In genomic region chr14:120289065-120289464, GRCm38 (mm10) we compare ENCODE assay signal across 11 mouse cellular contexts. TPM values are rescaled to one million over a fixed set of nuclear protein-coding genes. Genes with fewer than 3 reads are reported as not detected.
DNase-seq lines count a peak whose midpoint lies in the region; ATAC-seq and TF ChIP-seq lines count a peak whose summit lies in the region.
"Had no signal": no experiment of that assay in that cellular context is flagged by ENCODE, and none has a peak within 500 bp of the region (broad histone marks: within the 10 kb centered on the region; RNA-seq: fewer than 3 reads in every experiment).

No protein-coding gene starts in this region.

- H3K79me2 ChIP-seq in heart, adult 2 months (replicated peaks; ENCODE audit: control insufficient read depth, insufficient read depth, low read length), result peaks cover 13% of the 10 kb centered on the region

- peak overlapping the region; percentile 23; the same call in 1 of the 2 replicates for H3K27ac ChIP-seq in hindbrain, embryonic 12.5 days
- H3K27ac ChIP-seq in hindbrain, embryonic 14.5 days, result no peak overlapping the region
- peak overlapping the region; percentile 72; the same call in 1 of the 2 replicates for H3K27ac ChIP-seq in ES-E14 (ENCODE audit: insufficient read depth, low read depth, low read length, poor library complexity, severe bottlenecking)
- peak overlapping the region; percentile 77 for H3K27ac ChIP-seq in heart, adult 2 months
- peak overlapping the region; percentile 50; the same call in 1 of the 2 replicates for H3K27ac ChIP-seq in kidney, postnatal 0 days
- no peak overlapping the region for H3K27ac ChIP-seq in forebrain, embryonic 14.5 days (ENCODE audit: low read depth, low read length)
- no peak overlapping the region; the same call in 1 of the 2 replicates for H3K27ac ChIP-seq in forebrain, embryonic 13.5 days
- H3K27ac ChIP-seq: neural tube, embryonic 12.5 days had no signal

- DNase-seq in hindbrain, embryonic 14.5 days (ENCODE audit: low spot score), result no peak
- DNase-seq in ES-E14 (ENCODE audit: low read depth, low spot score), result no peak
- DNase-seq in heart, adult 2 months, result peak; percentile 72 to 76
- DNase-seq in kidney, postnatal 0 days (ENCODE audit: low spot score), result no peak
- no peak for DNase-seq in forebrain, embryonic 14.5 days (ENCODE audit: low spot score)
- DNase-seq in cerebellum, adult 18-20 months, result no peak
- DNase-seq: adrenal gland, postnatal 36 days had no signal

- peaks cover 33% of the 10 kb centered on the region for H3K4me1 ChIP-seq in hindbrain, embryonic 12.5 days
- H3K4me1 ChIP-seq in hindbrain, embryonic 14.5 days (replicated peaks; ENCODE audit: control insufficient read depth, insufficient read depth, low read length), result peaks cover 4% of the 10 kb centered on the region; the same call in 1 of the 2 replicates
- peaks cover 18 to 20% of the 10 kb centered on the region in 2 experiments for H3K4me1 ChIP-seq in ES-E14 (ENCODE audit: control insufficient read depth in 2 of 2, insufficient read depth in 2 of 2, low read length in 2 of 2, poor library complexity in 1 of 2)
- H3K4me1 ChIP-seq in heart, adult 2 months (ENCODE audit: control insufficient read depth, insufficient read depth, low read length), result peaks cover 62% of the 10 kb centered on the region
- peaks cover 41% of the 10 kb centered on the region for H3K4me1 ChIP-seq in kidney, postnatal 0 days (replicated peaks; ENCODE audit: insufficient read depth, low read length)
- no peaks in the 10 kb centered on the region for H3K4me1 ChIP-seq in forebrain, embryonic 14.5 days (ENCODE audit: control insufficient read depth, insufficient read depth, low read length)
- H3K4me1 ChIP-seq in forebrain, embryonic 13.5 days, result peaks cover 21% of the 10 kb centered on the region; the same call in 1 of the 2 replicates

- in situ Hi-C loops in ES-E14 (cut with MboI; ENCODE audit: low sequenced_read_pairs in 2 of 2, unreplicated experiment in 2 of 2), result no loop called here

- WGBS in hindbrain, embryonic 12.5 days, result 72% methylated on average over 9 of the region's 9 CpGs
- WGBS in hindbrain, embryonic 14.5 days, result 85% methylated on average over 9 of the region's 9 CpGs
- 4% methylated on average over 9 of the region's 9 CpGs for WGBS in heart, adult 2 months
- 42% methylated on average over 9 of the region's 9 CpGs for WGBS in kidney, postnatal 0 days
- 88% methylated on average over 9 of the region's 9 CpGs for WGBS in forebrain, embryonic 14.5 days
- 87% methylated on average over 9 of the region's 9 CpGs for WGBS in forebrain, embryonic 13.5 days

- TF ChIP-seq EP300 in heart, adult 2 months (IDR thresholded peaks at IDR 0.05; ENCODE audit: insufficient read depth, low read depth, low read length), result peak; percentile 80

- no peak; the same call in 1 of the 2 replicates for TF ChIP-seq POLR2A in heart, adult 2 months (IDR thresholded peaks at IDR 0.05; ENCODE audit: insufficient read depth, low read depth, low read length)

- no peak for TF ChIP-seq CTCF in heart, adult 2 months (IDR thresholded peaks at IDR 0.05)
- no peak for TF ChIP-seq CTCF in kidney, postnatal 0 days (IDR thresholded peaks at IDR 0.05; ENCODE audit: low read depth)

- H3K9ac ChIP-seq in hindbrain, embryonic 12.5 days, result no peak overlapping the region
- no peak overlapping the region for H3K9ac ChIP-seq in hindbrain, embryonic 14.5 days
- peak overlapping the region; percentile 34; the same call in 1 of the 2 replicates for H3K9ac ChIP-seq in ES-E14 (ENCODE audit: insufficient read depth, low read depth, low read length, poor library complexity, severe bottlenecking)
- no peak overlapping the region for H3K9ac ChIP-seq in heart, adult 2 months (ENCODE audit: low read depth, low read length)
- no peak overlapping the region for H3K9ac ChIP-seq in kidney, postnatal 0 days (ENCODE audit: low read depth, low read length)
- no peak overlapping the region for H3K9ac ChIP-seq in forebrain, embryonic 14.5 days (ENCODE audit: low read length)
- no peak overlapping the region for H3K9ac ChIP-seq in forebrain, embryonic 13.5 days
- H3K9ac ChIP-seq: neural tube, embryonic 12.5 days had no signal

- no peaks in the 10 kb centered on the region for H3K36me3 ChIP-seq in hindbrain, embryonic 12.5 days
- H3K36me3 ChIP-seq in hindbrain, embryonic 14.5 days (replicated peaks; ENCODE audit: control insufficient read depth, insufficient read depth), result no peaks in the 10 kb centered on the region
- H3K36me3 ChIP-seq in ES-E14 (ENCODE audit: control insufficient read depth, insufficient read depth, low read length, poor library complexity, severe bottlenecking), result no peaks in the 10 kb centered on the region
- H3K36me3 ChIP-seq in heart, adult 2 months (ENCODE audit: control insufficient read depth, insufficient read depth, low read length), result peaks cover 58% of the 10 kb centered on the region
- H3K36me3 ChIP-seq in kidney, postnatal 0 days (ENCODE audit: insufficient read depth, low read length), result peaks cover 6% of the 10 kb centered on the region; the same call in 1 of the 2 replicates
- 0 out of 2 replicates have a peak, but pooled peaks cover 4% of the 10 kb centered on the region for H3K36me3 ChIP-seq in forebrain, embryonic 14.5 days (ENCODE audit: control insufficient read depth, insufficient read depth, low read length)
- no peaks in the 10 kb centered on the region; the same call in 1 of the 2 replicates for H3K36me3 ChIP-seq in forebrain, embryonic 13.5 days (ENCODE audit: poor library complexity, severe bottlenecking)
- H3K36me3 ChIP-seq: neural tube, embryonic 12.5 days had no signal

- intact Hi-C loops in heart, adult 2 months (cut with DNase I), result no loop called here

- no peak overlapping the region for H3K4me2 ChIP-seq in hindbrain, embryonic 12.5 days (replicated peaks)
- no peak overlapping the region for H3K4me2 ChIP-seq in hindbrain, embryonic 14.5 days (replicated peaks)
- peak overlapping the region; percentile 2; the same call in 1 of the 2 replicates for H3K4me2 ChIP-seq in kidney, postnatal 0 days (ENCODE audit: low read length)
- H3K4me2 ChIP-seq in forebrain, embryonic 14.5 days (ENCODE audit: low read length), result no peak overlapping the region
- H3K4me2 ChIP-seq in forebrain, embryonic 13.5 days, result no peak overlapping the region
- H3K4me2 ChIP-seq: neural tube, embryonic 12.5 days had no signal

- no peak overlapping the region for H3K4me3 ChIP-seq in hindbrain, embryonic 12.5 days
- no peak overlapping the region for H3K4me3 ChIP-seq in hindbrain, embryonic 14.5 days (replicated peaks; ENCODE audit: low read length)
- no peak overlapping the region; a peak in 2 of 4 replicates for H3K4me3 ChIP-seq in ES-E14 (ENCODE audit: insufficient read depth in 1 of 2, low read depth in 1 of 2, low read length in 2 of 2, poor library complexity in 1 of 2, severe bottlenecking in 1 of 2)
- H3K4me3 ChIP-seq in heart, adult 2 months, result no peak overlapping the region
- H3K4me3 ChIP-seq in kidney, postnatal 0 days (replicated peaks; ENCODE audit: low read depth, low read length), result no peak overlapping the region
- no peak overlapping the region for H3K4me3 ChIP-seq in forebrain, embryonic 14.5 days (ENCODE audit: low read depth, low read length)
- H3K4me3 ChIP-seq in forebrain, embryonic 13.5 days, result no peak overlapping the region
- H3K4me3 ChIP-seq: erythroblast, embryonic 14.5 days; neural tube, embryonic 12.5 days had no signal

- no peak for ATAC-seq in hindbrain, embryonic 12.5 days (ENCODE audit: low FRiP score)
- ATAC-seq in hindbrain, embryonic 14.5 days (ENCODE audit: low FRiP score), result no peak
- no peak for ATAC-seq in kidney, postnatal 0 days (replicated peaks; ENCODE audit: low FRiP score, low read depth)
- no peak for ATAC-seq in forebrain, embryonic 14.5 days
- no peak for ATAC-seq in forebrain, embryonic 13.5 days

- no peaks in the 10 kb centered on the region for H3K9me3 ChIP-seq in hindbrain, embryonic 12.5 days (replicated peaks)
- H3K9me3 ChIP-seq in hindbrain, embryonic 14.5 days (ENCODE audit: control insufficient read depth, low read length), result no peaks in the 10 kb centered on the region
- H3K9me3 ChIP-seq in ES-E14 (ENCODE audit: control insufficient read depth, insufficient read depth, low read depth, low read length), result no peaks in the 10 kb centered on the region
- no peaks in the 10 kb centered on the region for H3K9me3 ChIP-seq in kidney, postnatal 0 days (replicated peaks; ENCODE audit: low read length)
- no peaks in the 10 kb centered on the region for H3K9me3 ChIP-seq in forebrain, embryonic 14.5 days (replicated peaks; ENCODE audit: control insufficient read depth, low read length)
- no peaks in the 10 kb centered on the region for H3K9me3 ChIP-seq in forebrain, embryonic 13.5 days (replicated peaks)
- H3K9me3 ChIP-seq: neural tube, embryonic 12.5 days had no signal

- H3K27me3 ChIP-seq in hindbrain, embryonic 12.5 days, result no peaks in the 10 kb centered on the region
- H3K27me3 ChIP-seq in hindbrain, embryonic 14.5 days (ENCODE audit: control insufficient read depth, insufficient read depth, low read length), result no peaks in the 10 kb centered on the region
- no peaks in the 10 kb centered on the region for H3K27me3 ChIP-seq in heart, adult 2 months (ENCODE audit: control insufficient read depth, insufficient read depth, low read length)
- H3K27me3 ChIP-seq in kidney, postnatal 0 days (ENCODE audit: insufficient read depth, low read length), result no peaks in the 10 kb centered on the region
- no peaks in the 10 kb centered on the region for H3K27me3 ChIP-seq in forebrain, embryonic 14.5 days (replicated peaks; ENCODE audit: control insufficient read depth, insufficient read depth, low read length)
- no peaks in the 10 kb centered on the region for H3K27me3 ChIP-seq in forebrain, embryonic 13.5 days
- H3K27me3 ChIP-seq: neural tube, embryonic 12.5 days had no signal

TF ChIP-seq in ES-E14, 5 proteins besides CTCF, POLR2A, EP300 and RAD21:
- TF ChIP-seq CHD2 (IDR thresholded peaks at IDR 0.05; ENCODE audit: low read depth, low read length), result no peak
- no peak for TF ChIP-seq HCFC1 (IDR thresholded peaks at IDR 0.05; ENCODE audit: borderline replicate concordance, insufficient read depth, low read length)
- no peak for TF ChIP-seq ZC3H11A (IDR thresholded peaks at IDR 0.05; ENCODE audit: borderline replicate concordance, low read depth, low read length)
- TF ChIP-seq MAFK (IDR thresholded peaks at IDR 0.05; ENCODE audit: insufficient read depth, low read depth, low read length), result no peak
- TF ChIP-seq ZNF384 (IDR thresholded peaks at IDR 0.05; ENCODE audit: low read depth, low read length), result no peak

RNA-seq across cellular contexts. Expression of gene Mbnl2, which starts 13.6 kb away (rescaled TPM):
- 47.2 and 60.3 TPM in 2 replicates for polyA plus RNA-seq in hindbrain, embryonic 12.5 days (2016; fragmentation: Nextera tagmentation; extraction: Ambion mirVana)
- polyA plus RNA-seq in hindbrain, embryonic 14.5 days (2014; fragmentation: Nextera tagmentation; extraction: Ambion mirVana), result 24.4 and 29.7 TPM in 2 replicates
- total RNA-seq in ES-E14 (2012; rRNA removed), result 33.4 and 35.4 TPM in 2 replicates
- 100 to 1,000 TPM; 221 to 258 TPM for total RNA-seq in heart, adult 2 months (2021)
- 91.1 and 133 TPM in 2 replicates for polyA plus RNA-seq in heart, adult 2 months (2012; rRNA removed)
- 119 and 122 TPM in 2 replicates for polyA plus RNA-seq in kidney, postnatal 0 days (2015; fragmentation: Nextera tagmentation; extraction: Ambion mirVana)
- 21.6 and 27.8 TPM in 2 replicates for polyA plus RNA-seq in forebrain, embryonic 14.5 days (2014; fragmentation: Nextera tagmentation; extraction: Ambion mirVana)
- polyA plus RNA-seq in forebrain, embryonic 13.5 days (2015; fragmentation: Nextera tagmentation; extraction: Ambion mirVana), result 18.7 and 19.4 TPM in 2 replicates

Comparison
In these comparisons a context has a peak if more than half of its experiments do, and no peak if none do; other contexts are left out.
1. H3K27ac ChIP-seq: peak in hindbrain, embryonic 12.5 days (single experiment), ES-E14 (single experiment), heart, adult 2 months (single experiment) and kidney, postnatal 0 days (single experiment); none in hindbrain, embryonic 14.5 days (single experiment), forebrain, embryonic 14.5 days (single experiment) and forebrain, embryonic 13.5 days (single experiment).
2. DNase-seq: peak in heart, adult 2 months (2 of 2); none in hindbrain, embryonic 14.5 days (single experiment), ES-E14 (single experiment), kidney, postnatal 0 days (single experiment), forebrain, embryonic 14.5 days (single experiment) and cerebellum, adult 18-20 months (0 of 2).